Mouse (Mus musculus): ENCODE data around the gene Thap11.

Gene Thap11

GRCm38 (mm10) chr8:105900941-105901616 lies 46.1 kb downstream of the Thap11 start:
- no peak for DNase-seq (ENCODE audit: low spot score)

Measured in urinary bladder, postnatal 25 days (tissue).